Mouse (Mus musculus) left cerebral cortex, adult 2 months (tissue): ENCODE results near the gene Mrpl17. TPM values are rescaled to one million over a fixed set of nuclear protein-coding genes. Genes with fewer than 3 reads are reported as not detected.

Experiments used
- DNase-seq, 2 experiments: peaks; one replicate each; pipeline ENCODE4 v3.0.0; 2021 to 2022; ENCODE audit warnings: low spot score in 2 of 2, mixed read lengths in 1 of 2; ENCODE audit errors: extremely low spot score in 1 of 2
- H3K27ac ChIP-seq: fragments of 200-600 bp; 2 replicates; pipeline ENCODE4 v1.8.1; 2022
- H3K4me3 ChIP-seq: fragments of 200-600 bp; 2 replicates; pipeline ENCODE4 v1.8.1; 2022
- CTCF ChIP-seq: fragments of 200-600 bp; IDR thresholded peaks from 2 replicates; pipeline ENCODE4 v1.8.1; 2022; ENCODE audit warnings: antibody characterized with exemption, mild to moderate bottlenecking, moderate library complexity
- intact Hi-C: fragments of 180-260 bp; cut with DNase I; formaldehyde crosslinking; loops from one replicate; pipeline ENCODE4 v1.15.1; 2025
- total RNA-seq, 2 experiments: library from RNA; stranded (reverse); gene quantifications; 2 replicates each; pipeline ENCODE4 v1.2.3; 2021

Mrpl17 gene
- total RNA-seq, 2 experiments from 2014 or later, result 97.3 to 101 TPM

DNA sequence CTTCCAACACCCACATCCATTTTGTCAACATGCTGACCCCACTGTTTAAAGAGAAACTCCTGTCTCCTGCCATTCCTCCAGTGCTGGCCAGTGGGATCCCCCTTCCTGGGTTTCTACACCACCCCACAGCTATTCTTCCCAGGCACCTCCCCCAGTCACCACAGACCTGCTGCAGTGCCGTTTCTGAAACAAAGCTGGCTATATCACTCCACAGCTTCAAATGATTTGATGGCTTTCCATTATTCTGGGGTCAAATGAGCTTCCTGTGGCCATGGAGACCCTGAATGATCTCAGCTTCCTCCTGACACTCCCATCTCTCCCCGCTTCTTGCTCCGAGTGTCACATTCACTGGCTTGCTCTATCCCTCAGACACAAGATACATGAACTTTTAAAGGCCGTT lies 26.3 kb downstream of the Mrpl17 start:
- no peak overlapping the region for H3K27ac ChIP-seq
- no peak for TF ChIP-seq CTCF
- intact Hi-C loops, result no loop called here
- no peak for DNase-seq
- no peak overlapping the region for H3K4me3 ChIP-seq

DNA sequence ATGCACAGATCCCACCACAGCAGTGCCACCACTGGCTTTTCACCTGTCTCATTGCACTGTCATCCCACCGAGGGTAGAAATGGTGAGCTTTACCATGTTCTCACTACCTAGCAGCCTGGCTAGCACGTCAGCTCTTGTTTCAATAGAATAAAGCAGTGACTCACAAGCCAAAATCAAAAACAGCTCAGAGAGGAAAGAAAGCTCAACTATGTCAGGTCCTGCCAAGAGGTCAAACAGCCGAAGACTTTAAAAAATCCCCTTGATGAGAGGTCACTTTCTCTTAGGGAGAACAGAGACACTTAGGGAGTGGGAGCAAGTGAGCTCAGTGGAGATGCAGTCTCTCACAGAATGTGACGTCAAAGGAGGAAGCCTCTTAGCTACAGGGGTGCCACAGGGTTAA lies 27.0 kb downstream of the Mrpl17 start:
- DNase-seq, result no peak

DNA sequence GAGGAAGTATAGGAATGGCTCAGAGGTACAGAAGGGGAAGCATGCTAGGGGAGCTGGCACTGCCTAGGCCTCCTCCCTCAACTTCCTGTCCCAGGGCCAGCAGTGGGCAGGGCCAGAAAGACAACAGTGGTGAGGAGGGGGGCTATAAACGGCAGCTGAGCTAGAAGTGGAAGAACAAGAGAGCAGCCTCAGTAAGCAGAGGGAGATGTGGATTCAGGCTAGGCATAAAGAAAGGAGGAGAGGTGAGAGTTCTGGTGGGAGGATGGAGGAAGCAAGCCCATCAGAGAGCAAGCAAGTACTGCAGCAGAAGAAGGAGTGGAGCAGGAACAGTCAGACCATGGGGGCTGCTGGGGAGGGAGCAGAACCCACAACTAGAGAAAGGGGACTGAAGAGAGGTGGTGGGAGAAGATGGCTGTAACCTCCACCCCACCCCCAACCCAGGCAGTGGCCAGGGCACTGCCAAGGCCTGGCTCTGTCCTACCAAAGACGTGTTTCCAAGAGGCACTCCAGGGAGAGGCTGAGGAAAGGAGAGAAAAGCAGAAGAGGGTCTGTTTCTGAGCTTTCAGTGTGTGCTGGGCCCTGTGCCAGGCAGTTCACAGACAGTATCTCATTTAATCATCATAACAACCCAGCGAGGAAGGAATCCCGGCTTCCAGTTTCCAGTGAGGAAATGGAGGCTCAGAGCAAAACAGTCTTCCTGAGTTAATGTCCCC lies 32.2 kb downstream of the Mrpl17 start:
- TF ChIP-seq CTCF, result no peak
- peak overlapping the region; percentile 71 for H3K27ac ChIP-seq

More for the DNA sequence above, 27.0 kb downstream of the Mrpl17 start:
- intact Hi-C loops, result no loop called here
- no peak for TF ChIP-seq CTCF
- H3K27ac ChIP-seq, result no peak overlapping the region
- H3K4me3 ChIP-seq, result no peak overlapping the region

DNA sequence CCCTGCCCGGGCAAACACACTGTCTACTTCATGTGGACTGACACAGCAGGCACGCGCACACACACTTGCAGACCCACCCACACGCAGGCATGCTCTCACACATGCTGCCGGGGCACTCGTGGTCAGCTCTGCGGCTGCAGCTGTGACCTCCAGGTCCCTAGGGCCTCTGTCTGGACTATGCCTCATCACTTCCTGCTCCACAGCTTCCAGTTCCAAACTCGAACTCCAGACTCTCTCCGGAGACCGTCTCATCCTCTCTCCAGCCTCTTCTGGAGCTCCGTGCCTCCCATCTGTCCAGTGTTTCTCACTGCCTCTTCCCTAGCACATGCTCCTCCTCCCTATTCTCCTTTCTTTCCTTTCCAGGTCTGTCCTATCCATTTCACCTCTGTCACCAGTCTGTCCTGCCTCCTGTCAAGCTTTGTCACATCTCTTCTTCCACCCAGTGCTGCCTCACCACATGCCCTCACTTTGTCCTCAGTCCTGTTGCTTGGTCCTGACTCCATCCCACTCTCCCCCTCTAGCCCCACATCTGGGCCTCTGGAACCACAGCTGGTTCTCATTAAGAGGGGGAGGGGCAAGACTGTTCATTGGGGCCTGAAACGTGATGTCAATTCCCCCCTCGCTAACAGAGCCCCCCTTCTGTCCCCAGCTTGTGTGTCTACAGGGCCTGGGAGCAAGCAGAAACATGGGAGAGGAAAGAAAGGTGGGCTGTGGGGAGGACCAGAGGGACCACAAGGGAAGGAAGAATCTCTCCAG lies 32.9 kb downstream of the Mrpl17 start:
- no peak for DNase-seq
- Histone ChIP-seq H3K4me3 (no peak overlapping the region), H3K27ac (peak overlapping the region; percentile 63; the same call in 1 of the 2 replicates)
- intact Hi-C loops, result loop anchor here (2.0 kb wide), 1 partner anchor 19 kb away; no protein-coding TSS in a partner anchor
- no peak for TF ChIP-seq CTCF

More for the DNA sequence above, 32.2 kb downstream of the Mrpl17 start:
- H3K4me3 ChIP-seq, result no peak overlapping the region
- DNase-seq, result no peak
- intact Hi-C loops, result loop anchor here (2.0 kb wide), 1 partner anchor 20 kb away; no protein-coding TSS in a partner anchor

DNA sequence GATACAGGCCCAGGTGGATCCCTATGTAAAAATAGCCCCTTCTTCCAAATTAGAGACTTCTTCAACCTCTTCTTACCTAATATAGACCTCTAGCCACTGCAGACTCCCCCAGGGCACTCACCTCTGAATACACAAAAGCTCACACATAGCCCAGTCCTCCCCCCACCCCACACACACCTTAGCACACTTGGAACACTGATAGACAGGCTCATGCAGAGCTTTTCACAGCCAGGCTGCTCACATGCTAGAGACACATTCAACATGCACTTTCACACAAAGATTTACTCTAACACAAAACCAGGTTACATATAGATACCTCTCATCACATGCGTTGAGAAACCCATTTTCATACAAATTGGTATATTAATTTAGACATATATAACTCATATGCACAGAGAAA lies 33.6 kb downstream of the Mrpl17 start:
- TF ChIP-seq CTCF, result no peak
- Histone ChIP-seq H3K27ac (no peak overlapping the region), H3K4me3 (no peak overlapping the region)
- DNase-seq, result no peak
- intact Hi-C loops, result no loop called here

DNA sequence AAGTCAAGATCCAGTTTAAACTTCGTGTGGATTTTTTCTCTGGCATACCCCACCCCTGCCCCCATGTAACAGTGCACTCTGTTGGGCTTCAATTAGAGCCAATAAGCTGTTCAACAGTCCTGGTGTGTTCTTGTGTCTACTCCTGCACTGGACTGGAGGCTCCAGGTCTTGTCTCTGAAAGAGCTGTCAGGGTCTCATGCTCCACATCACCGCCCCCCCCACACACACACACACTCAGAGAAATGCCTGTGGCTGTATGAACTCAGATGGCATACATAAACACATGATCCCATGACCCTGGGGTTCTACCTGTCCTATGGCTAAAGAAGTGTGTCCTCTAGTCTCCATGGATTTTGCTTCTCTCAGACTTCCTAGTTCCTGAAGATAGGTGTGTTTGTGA lies 34.9 kb downstream of the Mrpl17 start:
- H3K27ac ChIP-seq, result no peak overlapping the region
- no peak for TF ChIP-seq CTCF

DNA sequence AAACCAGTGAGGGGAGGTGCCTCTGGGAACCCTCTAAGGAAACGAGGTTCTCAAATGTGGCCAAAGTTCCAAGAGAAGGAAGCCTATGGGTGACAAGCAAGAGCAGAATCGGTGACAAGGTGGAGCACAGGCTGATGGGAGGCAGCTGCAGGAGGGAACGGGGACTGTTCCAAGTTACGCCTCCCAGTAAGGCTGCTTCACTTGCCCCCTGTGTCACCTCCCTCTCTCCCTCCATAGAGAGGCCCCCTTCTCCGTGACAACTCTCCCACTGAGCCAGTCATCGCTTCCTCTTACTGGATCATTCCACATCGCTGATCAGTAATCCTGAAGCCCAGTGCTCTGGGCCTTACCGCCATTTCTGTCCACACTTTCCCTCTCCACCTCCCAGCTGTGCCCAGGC lies 36.2 kb downstream of the Mrpl17 start:
- no peak for TF ChIP-seq CTCF
- intact Hi-C loops, result no loop called here

More for the DNA sequence above, 34.9 kb downstream of the Mrpl17 start:
- intact Hi-C loops, result no loop called here
- H3K4me3 ChIP-seq, result no peak overlapping the region
- no peak for DNase-seq

DNA sequence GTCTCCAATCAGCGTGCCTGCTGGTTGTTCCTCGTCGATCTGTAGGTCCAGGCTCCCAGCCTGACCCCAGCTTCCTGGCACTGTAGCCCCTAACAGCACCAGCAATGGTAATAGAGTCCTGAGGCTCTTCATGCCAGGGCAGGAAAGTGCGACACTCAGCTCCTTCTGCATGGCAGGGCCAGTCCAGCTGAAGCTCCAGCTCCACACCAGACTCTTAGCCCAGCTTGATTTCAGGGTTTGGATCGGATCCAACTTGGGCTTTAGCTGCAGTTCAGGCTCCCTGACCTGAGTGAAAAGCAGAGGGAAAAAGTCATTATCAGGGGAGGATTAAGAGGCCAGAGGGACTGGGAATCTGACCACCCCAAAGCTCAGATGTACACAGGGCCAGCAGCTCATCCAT lies 37.9 kb downstream of the Mrpl17 start:
- DNase-seq, result no peak
- intact Hi-C loops, result no loop called here
- Histone ChIP-seq H3K4me3 (no peak overlapping the region), H3K27ac (no peak overlapping the region)
- TF ChIP-seq CTCF, result no peak

More for the DNA sequence above, 36.2 kb downstream of the Mrpl17 start:
- no peak overlapping the region for H3K4me3 ChIP-seq
- H3K27ac ChIP-seq, result no peak overlapping the region
- DNase-seq, result no peak

DNA sequence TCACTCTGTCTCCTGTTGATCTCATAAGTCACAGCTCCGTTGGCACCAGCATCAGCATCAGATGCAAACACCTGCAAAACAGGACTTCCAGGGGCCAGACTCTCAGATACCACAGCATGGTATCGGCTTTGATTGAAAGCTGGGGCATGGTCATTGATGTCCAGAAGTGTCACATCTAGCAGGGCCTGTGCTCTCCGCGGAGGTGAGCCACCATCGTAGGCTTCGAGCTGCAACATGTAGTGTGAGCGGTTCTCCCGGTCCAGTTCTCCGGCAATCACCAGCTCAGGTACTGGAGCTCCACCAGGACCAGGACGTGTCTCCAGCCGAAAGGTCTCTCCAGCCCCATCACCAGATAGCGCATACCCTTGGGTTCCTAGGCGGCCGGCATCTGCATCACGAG lies 38.6 kb downstream of the Mrpl17 start:
- Histone ChIP-seq H3K4me3 (no peak overlapping the region), H3K27ac (no peak overlapping the region)
- no peak for DNase-seq
- intact Hi-C loops, result no loop called here
- TF ChIP-seq CTCF, result no peak

DNA sequence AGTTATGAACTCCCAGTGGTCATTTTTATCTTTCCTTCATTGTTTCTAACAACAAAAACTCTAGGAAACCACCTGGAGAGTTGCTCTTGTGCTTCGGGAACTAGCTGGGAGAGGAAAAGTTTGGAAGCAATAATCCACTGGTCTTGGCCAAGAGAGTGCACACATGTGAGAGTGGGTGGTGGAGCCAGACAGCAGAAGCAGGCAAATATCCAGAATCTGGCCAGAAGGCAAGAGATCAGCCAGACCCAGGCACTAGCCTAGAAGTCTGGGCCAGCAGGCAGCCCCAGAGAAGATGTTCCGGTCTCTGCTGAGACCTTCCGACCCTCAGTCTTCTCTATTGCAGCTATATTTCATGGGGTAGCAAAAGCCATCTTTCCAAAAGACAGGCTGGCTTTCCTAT lies 40.9 kb downstream of the Mrpl17 start:
- intact Hi-C loops, result no loop called here
- TF ChIP-seq CTCF, result no peak
- H3K4me3 ChIP-seq, result no peak overlapping the region
- no peak for DNase-seq
- no peak overlapping the region for H3K27ac ChIP-seq

DNA sequence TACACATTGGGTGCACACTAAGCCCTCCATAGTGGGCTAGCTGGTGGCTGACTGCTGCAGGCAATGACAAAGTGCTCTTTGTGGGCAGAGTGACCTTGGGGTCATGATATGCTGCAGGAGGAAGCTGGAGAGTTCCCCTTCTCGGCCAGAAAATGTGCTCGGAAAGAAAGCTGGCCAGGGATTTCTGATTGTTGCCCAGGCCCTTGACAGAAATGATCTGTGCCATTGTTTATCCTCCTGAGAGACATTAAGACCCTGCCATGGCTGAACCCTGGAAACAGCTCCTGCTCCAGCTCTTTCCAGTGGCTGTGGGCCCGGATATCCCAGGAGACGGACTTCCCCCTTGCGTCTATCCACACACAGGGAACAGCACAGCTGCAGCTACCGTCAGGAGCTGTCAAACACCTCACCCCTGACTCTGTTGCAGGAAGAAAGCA lies 43.2 kb downstream of the Mrpl17 start:
- Histone ChIP-seq H3K4me3 (no peak overlapping the region), H3K27ac (no peak overlapping the region)
- DNase-seq, result no peak
- intact Hi-C loops, result no loop called here
- TF ChIP-seq CTCF, result no peak

DNA sequence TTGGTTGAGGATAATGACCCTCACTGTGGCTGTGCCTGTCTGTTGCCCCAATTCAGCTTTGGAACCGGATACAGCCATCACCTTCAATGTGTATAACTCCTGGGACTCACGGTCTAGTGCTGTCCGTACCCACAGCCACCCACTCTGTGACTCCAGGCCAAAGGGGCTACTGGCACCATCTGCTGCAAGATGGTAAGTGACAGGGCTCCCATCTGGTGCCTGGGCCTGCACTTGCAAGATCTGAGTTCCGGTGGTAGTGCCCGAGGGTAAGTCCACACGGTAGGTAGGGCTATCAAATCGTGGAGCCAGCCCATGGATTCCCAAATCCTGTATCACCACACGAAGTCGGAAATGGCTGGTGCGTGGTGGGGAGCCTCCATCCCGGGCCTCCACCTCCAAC lies 46.6 kb downstream of the Mrpl17 start:
- no peak overlapping the region for H3K4me3 ChIP-seq
- DNase-seq, result no peak
- intact Hi-C loops, result no loop called here
- no peak overlapping the region for H3K27ac ChIP-seq
- TF ChIP-seq CTCF, result no peak
